Mouse (Mus musculus) adrenal gland, adult 18-20 months (tissue): ENCODE results near the gene Grxcr1. TPM values are rescaled to one million over a fixed set of nuclear protein-coding genes. Genes with fewer than 3 reads are reported as not detected.

Experiments
- DNase-seq, 2 experiments: peaks; one replicate each; pipeline ENCODE4 v3.0.0; 2021 to 2022; ENCODE audit warnings: low spot score in 2 of 2
- long read RNA-seq, 2 experiments: library from polyadenylated mRNA; stranded (forward); transcript quantifications; one replicate each; pipeline ENCODE4 v2.0.0; 2021
- total RNA-seq, 2 experiments: library from RNA; stranded (reverse); gene quantifications; 1 replicate in 1 of 2; 2 replicates in 1 of 2; pipeline ENCODE4 v1.2.3; 2021

Grxcr1 gene
- not detected for total RNA-seq
- long read RNA-seq, experiment 1 = 0 reads
- long read RNA-seq, experiment 2 = 0 reads

DNA sequence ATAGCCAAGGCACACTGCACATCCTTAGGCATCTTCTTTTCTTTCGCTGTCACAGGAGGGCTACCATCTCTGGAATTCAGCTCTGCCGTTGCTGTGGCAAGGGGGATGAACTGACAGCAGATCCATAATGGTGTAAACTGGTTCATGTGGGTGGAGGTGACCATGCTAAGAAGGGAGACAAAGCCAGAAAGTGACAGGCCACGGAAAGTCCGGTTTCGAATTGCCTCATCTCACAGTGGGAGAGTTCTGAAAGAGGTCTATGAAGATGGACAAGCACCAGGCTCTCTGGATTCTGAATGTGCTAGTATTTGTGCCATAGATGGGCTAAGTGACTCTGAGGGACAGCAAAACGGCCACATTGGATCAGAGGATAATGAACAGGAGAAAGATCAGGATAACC lies at the start of gene Grxcr1:
Grxcr1 (plus strand) TSS at position 92 of the 400 bp plus-strand sequence.
- no peak for DNase-seq

DNA sequence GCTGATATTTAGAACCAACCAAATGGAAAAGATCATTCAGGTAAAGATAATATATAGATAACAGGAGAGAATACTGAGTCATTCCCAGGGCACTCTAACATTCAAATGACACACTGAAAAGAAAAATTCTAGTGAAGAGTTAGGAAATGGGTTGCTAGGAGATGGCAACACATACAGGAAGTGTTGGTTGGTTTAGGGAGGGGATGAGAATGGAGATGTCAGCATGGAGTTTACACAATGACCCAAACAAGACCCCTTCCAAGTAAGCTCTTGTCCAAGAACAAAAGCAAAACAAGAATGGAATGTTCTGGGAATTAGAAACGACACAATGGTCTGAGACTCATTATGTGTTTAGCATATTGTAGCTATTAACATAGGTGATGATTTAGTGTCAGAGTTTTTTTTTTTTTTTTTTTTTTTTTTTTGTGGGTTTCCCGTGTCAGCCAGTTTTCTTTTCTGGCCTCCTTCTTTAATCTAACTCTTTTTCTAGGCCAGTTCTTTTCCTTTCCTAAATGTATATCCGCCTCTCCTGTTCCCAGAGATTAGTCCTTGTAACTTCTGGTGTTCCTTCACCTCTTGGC lies 49.6 kb upstream of the Grxcr1 start:
- no peak for DNase-seq

DNA sequence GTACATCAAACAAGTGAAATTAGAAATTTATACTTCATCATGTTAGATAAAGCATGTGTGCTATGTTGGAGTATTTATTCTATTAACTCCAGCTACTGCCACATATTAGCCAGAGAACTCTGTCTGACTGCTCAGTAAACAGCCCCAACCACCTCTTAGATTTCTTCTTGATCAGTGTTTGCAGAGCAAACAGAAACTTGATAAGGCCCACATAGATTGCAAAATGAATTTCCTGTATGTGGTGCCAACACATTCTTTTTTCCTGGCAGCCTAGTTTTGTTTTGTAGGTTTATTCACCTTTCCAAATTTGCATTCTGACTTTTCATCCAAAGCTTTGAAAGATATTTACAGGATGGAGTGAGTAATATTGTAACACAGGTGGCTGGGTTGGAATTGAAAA lies 41.2 kb upstream of the Grxcr1 start:
- DNase-seq = no peak

DNA sequence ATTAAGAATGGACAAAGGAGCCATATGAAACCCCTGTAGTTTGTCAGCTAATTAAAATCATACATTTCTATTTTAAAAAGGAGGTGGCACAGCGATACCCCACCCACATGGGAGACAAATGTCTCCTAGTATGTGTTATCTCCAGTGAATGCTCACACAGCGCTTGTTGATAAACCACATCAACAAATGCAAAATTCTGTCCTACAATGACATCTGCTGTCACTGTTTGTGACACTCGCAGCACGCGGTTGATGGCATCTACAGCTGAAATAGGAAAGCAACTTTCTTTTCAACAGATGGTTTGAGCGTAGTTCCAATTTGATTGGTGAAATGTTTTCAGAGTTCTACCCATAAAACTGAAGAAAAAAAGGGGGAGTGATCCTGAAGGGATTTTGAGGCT lies 29.0 kb upstream of the Grxcr1 start:
- DNase-seq = no peak

DNA sequence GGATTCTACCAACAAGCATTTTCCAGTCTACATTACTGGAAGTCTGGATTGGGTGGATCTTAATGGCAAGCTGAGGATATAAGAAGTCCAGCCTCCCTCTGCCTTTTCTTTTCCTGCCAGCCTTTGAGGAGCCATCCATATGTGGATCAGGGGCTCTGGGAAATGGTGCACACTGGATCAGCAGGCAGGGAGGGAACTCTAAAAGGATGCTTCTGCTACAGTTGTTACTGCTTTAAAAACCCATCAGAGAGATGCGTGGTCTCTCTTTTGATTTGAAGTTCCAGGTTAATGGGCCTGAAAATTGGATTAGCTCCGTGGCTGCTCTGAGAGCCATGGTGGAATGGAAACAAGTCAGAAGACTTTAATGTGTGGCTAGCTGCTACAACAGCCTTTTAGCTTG lies 27.7 kb upstream of the Grxcr1 start:
- no peak for DNase-seq

DNA sequence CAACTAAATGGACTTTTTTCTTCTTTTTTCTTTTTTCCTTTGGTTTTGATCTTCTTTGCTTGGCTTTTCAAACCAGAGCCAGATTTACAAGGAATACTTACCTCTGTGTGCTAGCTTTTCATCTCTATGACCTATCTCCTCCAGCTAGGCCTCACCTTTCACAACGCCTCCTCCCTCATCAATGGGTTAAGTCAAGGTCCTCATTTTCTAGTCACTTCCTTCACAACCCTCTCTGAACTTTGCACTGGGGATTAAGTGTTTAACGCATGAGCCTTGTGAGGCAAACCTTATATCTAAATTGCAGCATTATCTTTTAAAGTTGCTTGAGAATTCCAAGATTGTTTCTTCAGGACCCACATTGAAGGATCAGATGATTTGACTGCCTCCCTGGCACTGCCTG lies 27.2 kb upstream of the Grxcr1 start:
- no peak for DNase-seq

DNA sequence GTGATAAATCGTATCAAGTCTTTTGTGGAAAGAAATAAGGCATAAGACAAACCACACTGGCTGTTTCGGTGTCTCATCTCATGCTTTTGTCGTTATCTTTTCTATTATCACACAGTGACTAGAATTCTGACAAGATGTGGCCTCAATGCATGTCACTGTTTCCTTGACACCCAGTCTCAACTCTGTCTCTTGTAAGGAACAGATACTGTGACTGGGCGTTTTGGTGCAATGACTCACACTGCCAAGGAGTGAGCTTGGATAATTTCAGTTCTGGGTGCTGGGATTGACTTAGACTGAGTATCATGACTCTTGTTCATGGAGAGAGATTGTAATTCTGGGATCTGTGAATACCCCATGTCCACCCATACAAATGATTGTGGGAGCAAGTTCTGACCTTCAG lies 24.6 kb upstream of the Grxcr1 start:
- no peak for DNase-seq

DNA sequence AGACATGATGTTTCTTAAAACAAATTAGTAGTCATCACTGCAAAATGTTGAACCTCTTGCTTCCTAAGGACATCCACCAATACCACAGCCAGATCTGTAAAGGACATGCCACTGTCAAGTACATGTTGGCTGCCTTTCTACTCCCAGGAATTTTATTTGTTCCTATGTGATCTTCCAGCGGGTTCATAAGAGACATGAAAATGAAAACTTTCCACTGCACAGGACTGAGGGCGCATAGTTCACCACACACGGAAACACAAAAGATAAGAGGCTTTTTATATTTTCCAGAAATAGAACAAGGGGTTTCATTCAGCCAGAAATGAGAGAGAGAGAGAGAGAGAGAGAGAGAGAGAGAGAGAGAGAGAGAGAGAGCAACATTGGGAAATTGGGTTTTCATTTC lies 20.1 kb upstream of the Grxcr1 start:
- DNase-seq = no peak

DNA sequence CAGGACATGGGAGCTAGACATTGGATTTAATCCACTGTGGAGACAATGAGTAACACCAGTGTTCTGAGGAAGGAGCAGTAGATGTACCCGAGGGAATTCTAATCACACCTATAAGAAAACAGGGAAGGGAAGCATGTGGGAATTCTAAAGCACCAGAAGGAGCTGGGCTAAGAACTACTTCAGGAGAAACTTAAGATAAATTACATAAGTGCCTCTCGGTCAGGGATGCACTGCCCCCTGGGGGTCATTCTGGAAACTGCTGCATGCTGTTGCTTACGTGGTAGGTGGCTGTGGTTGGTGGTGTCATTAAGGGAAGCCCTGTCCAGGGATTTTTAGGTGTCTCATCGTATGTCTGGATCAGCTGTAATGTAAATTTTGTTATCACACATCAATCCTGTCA lies 19.0 kb upstream of the Grxcr1 start:
- peak; percentile 79 to 83 for DNase-seq

DNA sequence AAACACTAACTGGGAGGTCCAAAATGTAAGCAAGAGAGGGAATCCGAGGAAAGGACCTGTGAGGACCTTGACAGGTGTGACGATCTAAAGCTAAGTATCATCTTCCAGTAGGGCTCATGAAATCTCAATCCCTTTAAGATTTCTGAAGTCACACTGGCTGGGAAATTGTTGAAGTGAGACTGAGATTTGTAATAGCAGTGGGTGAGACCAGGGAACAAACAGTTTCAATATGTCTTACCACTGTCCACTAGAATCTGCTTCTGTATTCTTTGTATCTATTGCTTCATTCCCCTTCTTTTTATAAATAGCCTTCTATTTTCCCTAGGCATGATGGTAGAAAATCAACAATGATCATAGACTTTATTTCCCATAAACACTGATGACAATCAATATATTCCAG lies 10.8 kb upstream of the Grxcr1 start:
- no peak for DNase-seq

DNA sequence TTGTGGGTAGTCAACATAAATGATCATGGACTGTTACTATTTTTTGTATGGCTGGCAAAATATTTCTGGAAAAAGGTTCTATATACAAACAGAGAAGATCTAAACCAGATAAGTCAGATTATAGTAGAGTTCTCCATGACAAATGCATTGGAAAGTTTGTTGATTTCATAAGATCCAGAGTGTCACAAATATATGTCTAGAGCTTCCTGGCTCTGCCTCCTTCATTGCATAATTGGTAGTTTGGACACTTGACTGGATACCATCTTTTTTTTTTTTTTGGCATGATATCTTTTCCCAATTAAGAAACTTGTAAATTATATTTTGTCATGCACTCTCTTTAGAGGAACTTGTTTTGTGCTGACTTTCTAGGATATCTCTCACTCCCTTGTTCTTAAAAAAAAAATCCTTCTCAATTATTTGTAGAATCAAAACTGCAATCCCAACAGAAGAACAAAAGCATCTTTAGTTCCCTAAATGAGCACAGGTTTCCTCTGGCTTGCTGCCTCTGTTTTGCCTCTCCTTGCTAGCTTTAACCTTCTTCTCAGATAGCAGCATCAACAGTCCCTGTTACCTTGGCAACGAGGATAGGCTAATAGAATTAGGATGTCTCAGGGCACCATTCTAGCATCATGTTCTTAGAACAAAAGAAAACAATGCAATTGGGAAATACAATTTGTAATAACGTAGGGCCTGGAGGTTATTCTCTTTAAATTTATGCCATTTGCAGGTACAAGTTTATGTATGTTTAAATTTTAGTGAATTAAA lies 4.8 kb upstream of the Grxcr1 start:
- no peak for DNase-seq

DNA sequence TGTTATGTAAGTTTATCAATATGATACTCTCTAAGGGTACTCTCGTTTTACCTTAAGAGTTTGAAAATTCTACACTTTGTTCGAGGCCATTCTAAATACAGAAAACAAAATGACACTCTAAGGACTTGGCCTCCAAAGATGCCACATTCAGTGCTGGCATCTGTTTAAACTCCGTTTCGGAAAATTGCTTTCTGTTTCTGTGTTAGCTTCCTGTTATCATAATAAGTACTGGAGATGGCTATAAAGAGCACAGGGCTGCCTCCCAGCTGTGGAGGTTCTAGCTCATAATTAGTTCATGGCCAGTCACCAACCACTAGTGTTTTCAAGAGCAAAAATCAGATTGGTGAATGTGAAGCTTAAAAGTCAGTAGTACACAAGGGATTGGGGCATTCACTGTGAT lies 4.2 kb upstream of the Grxcr1 start:
- no peak for DNase-seq

DNA sequence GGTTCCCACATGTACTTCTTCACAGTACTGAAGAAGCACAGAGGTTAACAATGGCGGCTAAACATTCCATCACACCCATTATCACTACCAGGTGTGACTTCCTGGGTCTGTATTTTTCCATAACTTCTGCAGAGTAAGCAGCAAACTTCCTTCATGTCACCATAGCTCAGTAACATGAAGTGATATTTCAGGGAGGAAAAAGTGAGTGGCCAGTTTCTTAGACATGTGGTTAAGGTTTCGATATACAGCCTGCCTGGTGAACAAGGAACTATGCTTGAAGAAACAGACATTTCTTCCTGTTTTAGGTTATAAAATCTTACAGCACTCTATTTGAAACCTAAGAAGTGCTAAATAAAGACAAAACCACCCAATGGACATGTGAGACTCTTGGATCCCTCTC lies 1.7 kb downstream of the Grxcr1 start:
- no peak for DNase-seq

DNA sequence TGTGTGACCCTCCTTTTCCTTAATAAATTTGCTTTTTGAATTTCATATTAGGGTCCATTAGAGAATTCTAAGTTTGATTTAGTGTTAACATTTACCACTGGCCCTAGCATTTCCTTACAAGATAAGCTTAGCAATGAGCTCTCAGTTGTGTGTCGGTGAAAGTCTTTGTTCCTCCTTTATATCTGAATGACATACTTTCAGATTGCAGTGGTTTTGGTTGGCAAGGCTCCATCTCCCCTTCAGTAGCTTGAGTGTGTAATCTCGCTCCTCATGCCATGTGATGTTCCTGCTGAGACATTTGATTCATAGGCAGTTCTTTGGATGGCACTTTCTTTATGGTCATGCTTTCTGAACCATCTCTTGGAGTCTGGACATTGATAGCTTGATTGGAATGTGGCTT lies 7.4 kb downstream of the Grxcr1 start:
- DNase-seq = no peak

DNA sequence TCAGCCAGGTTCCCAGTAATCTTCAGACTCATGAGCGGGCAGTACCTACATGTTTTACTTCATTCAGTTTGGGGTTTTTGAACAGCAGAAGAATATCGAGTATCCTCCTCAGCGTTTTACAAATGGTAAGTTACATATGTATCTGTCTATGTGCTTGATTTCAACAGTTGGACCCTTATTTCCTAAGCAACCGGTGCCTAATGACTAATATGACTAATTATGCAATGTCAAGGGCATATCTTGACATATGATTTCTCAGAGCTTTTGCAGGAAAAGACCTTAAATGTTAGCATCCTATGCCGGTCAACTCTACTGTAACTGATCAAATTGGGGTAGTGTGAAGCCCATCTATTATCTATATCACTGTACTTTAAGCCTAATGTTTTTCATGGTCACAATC lies 11.7 kb downstream of the Grxcr1 start:
- no peak for DNase-seq

DNA sequence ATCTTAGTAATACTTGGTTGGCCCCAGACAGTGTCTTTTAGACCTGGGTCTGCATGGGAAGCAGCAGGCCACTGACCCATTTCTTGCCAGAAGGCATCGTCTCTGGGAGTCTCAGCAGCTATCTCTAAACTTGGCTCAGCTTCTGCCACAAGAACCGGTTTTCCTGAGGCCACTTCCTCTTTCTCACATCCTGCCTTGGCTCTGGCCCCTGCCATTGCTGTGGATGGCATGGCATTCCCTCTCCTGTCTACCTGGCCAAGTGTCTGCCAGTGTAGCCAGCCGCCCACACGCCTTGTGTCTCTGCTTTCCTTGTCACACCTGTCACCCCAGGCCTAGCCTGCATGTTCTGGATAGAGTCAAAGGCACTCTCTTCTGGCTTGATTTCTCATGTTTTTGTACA lies 17.1 kb downstream of the Grxcr1 start:
- no peak for DNase-seq

DNA sequence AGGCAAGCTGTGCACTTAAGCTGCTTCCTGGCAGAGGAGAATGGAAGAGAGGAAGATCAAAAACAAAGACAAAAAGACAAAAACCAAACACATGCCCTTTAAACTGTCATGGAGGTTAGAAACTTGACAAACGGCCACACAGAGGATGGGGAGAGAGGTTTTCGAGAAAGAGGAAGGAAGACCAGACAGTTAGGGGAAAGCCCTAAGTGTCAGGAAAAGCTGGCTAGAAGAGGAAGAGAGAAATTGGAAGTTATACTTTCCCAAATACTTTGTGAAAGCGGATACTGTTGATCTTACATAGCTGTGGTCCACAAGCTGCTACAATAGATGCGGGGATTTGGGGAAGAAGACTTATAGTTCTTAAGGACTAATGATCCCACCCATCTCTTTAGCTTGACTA lies 17.9 kb downstream of the Grxcr1 start:
- no peak for DNase-seq

DNA sequence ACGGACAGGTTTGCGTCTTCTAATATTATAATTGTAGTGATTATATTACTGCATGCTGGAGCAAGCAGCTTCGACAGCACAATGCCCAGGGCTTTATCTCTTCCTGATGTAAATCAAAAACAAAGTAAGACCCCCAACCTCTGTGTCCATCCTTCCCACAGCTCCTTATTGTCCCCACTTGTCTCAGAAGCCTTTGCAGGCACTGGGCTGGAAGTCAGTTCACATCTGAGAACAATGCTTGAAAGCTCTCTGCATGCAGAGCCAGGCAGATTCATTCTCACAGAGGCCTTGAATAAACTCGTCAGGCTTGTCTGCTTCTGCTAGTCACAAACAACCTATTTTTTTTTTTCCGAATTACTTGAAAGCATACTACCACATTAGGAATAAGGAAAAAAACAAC lies 19.5 kb downstream of the Grxcr1 start:
- no peak for DNase-seq

DNA sequence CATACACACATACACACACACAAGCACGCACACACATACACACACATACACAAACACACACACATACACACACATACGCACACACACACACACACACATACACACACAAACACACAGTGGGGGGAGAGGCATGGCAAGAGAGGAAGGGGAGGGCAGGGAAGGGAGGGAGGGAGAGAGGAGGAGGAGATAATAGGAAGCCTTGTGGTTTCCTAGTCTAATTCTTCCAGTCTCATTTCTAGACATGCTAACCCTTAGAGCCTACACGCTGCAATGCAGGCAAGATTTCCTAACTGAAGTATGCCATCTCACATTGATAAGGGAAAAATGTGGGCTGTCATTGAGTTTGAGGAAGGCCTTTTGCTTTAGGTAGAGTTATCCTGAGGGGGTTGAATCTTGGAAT lies 25.9 kb downstream of the Grxcr1 start:
- DNase-seq = no peak

DNA sequence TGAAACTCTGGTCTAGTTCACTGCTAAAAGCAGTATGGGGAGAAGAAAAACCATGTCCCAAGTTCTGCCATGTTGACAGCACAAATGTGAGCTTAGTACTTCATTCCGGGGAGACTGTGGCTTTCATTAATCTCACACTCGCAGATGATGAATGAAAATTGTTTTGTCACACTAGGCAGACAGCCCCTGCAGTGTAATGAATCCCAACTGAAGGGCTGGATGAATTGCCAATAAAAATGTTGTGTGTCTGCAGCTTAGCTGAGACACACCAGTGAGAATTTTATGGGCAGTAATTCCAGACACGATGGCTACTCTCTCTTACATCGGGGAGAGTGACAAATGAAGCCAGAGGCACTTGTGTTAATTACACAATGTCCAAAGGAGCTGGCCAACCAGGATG lies 37.1 kb downstream of the Grxcr1 start:
- DNase-seq = no peak

DNA sequence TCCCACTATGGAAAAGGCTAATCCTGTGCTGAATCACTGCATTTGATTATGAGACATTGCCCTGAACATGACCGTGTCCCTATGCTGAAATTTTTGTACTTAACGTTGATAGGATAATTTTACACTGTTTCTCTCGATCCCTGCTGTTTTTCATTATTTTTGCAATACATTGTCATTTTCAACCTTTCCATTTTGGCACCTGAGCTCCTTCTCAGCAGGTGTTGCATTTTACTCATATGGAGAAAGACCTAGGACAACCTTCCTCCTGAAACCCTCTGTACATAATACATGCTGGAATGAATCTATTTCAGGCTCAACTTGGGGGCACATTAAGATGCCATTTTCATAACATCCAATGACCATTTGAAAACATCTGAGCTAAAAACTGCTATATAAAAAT lies 38.7 kb downstream of the Grxcr1 start:
- no peak for DNase-seq

DNA sequence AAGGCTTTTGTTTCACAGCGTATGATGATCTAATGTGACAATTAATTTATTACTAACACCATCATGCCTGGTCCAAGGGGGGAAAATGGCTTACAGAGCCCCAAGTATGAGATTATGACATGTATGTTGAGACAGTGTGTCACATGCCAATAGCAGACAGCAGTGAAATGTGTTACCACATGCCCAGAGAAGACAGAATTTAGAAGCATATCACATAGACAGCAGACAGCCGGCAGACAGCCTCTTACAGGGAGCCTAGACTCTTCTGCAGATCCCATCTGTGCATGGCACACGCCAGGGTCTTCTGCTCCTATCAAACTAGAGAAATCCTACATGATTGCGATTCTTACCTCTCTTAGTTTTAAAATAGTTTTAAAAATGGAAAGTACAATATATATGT lies 40.2 kb downstream of the Grxcr1 start:
- DNase-seq = no peak

DNA sequence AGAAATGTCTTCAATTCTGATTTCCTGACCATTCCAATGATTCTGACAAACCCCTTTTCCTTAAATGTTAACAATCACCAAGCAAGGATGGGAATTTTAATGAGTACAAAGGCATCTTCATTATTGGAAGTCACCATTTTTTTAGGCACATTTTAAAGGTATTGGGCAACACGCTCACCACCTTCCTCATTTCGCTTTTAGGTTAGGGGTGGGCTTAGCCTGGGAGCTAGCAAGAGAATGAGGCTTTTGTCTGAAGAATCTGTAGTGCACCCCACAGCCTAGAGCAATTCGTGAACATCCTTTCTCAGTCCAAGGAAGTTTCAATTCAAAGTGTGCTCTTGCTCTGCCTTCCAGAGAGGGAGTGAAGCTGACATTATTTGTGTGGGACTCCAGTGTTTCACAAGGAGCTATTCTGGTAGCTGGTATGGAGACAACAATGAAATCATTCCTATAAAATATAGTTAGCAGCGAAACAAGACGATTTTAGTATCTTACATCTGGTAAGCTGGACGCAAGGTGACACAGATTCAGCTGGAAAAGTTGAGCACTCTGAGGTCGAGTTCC lies 55.0 kb downstream of the Grxcr1 start:
- no peak for DNase-seq
